Mouse (Mus musculus): Measurements from ENCODE around the gene Tmco5.

The Tmco5 gene

DNA sequence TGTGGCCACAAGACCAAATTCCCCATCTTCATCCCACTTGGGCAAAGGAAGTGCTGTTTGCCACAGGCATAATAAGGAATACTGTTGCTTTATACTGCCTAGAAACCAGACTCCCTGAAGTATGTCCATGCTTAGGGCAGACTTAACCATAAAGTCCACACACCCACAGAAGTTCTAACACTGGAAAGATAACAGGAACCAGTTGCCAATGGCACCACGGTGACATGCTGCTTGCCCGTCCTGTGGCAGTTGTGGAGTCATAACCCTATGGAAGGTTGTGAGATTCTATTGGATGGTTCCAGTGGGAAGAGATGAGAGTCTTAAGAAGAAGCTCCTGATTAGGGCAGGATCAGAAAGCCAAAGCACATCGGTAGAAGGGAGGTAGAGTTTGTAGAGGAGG, at the start of gene Tmco5:
Gene Tmco5, plus strand, starts transcription at position 301 of the 400 bp plus-strand sequence.
- DNase-seq = no peak

DNA sequence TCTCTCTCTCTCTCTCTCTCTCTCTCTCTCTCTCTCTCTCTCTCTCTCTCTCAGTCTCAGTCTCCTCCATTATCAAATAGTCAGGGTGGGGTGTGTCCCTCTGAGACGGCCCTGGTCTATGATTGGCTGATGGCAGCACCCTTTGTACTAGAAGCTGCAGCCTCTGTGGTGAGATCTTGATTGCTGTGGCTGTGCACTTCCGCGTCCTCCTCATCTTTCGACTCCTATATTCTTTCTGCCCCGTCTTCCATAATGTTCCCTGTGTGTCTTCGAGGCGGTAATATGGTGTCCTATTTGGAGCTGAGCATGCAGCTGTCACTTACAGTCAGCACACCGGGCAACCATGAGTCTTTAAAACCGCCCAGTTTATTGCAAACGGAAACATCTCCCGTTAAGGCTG, 46.6 kb upstream of the Tmco5 start:
- no peak for DNase-seq

DNA sequence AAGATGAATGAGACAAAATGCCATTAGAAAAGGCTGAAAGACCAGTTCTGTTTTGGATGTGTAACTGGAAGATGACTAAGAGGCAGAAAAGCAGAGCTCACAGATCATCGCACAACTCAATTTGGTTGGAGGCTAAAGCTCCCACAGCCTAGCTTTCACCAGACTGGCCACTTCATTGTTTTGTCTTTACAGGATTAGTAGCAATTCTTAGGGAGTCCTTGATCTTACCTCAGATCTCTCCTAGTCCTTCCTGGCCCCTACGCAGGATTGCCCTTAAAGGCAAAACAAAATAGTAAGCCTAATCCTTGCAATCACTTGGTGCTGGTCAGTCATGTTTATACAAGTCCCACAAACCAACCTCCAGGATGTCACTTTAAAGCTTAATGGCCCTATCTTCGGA, 40.7 kb upstream of the Tmco5 start:
- no peak for DNase-seq

DNA sequence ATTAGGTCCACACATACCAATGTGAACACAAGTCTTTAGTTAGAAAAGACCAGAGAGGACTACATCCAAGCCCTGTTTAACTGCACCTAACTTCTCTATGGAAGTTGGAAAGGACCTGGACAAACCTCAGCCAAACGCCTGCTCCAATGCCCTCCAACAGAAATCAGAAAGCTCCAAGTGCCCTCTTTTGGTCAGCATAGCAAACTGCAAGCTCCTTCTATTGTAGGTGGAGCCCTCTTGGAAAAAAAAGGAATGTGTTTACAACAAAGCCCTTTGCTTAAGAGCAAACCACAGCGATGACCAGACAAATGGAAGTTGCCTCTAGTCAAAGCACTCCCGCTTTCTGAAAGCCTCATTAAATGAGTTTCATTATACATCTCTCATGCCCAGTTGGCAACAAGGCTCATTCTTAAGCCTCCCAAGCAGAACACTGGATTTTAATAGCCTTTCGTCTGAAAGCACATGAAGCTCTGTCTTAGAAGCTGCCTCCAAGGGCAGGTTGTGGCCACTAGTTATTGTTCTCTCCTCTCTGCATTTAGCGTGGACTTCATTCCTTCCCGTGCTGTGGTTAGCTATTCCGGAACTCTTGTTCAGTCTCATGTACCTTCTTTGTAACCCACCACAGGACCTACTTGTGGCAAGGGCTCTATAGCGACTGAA, 39.8 kb upstream of the Tmco5 start:
- DNase-seq = peak; percentile 66

DNA sequence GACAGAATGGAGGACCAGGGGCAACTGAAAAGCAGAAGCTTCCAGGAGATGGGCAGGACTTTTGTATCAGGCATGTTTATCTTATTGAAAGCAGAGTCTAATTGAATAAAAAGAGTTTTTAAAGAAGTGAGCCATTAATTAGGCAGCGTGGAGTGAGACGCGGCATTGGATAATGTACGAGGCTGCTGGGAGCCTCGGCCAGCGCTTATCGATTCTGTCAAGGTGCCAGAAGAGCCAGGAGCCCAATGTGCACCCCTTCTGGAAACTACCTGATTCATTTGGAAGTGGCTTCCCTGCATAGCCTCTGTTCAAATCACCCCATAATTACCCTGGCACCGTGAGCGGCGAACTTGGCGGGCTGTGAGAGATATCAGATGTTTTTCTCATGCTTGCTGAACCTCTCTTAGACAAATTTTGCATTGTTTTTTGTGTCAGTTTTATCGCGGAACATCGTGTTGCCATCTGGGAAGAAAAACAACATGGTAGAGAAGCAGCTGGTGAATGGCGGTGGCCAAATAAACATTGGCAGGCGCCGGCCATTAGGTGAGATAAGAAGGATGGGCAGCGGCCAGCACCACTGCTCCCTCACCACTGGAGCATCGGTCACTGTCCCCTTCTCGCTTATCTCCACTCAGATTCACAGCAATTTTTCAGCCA, 28.4 kb upstream of the Tmco5 start:
- no peak for DNase-seq

DNA sequence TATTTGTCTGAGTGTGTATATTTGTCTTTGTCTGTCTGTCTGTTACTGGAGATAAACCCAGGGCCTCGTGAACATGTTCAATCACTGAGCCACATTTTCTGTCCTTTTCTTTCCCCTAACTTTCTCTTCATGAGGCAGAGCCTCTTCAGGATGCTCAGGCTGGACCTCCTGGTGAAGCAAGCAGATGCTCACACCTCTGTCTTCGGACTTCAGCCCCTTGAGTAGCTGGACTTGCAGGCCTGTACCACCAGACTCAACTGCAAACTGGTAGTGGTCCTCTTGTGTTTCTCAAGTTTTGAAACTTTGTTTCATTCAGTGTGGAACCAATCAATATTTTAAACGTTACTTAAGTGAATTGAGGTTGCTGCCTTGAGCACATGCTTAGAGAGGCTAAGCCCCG, 27.1 kb upstream of the Tmco5 start:
- DNase-seq = no peak

DNA sequence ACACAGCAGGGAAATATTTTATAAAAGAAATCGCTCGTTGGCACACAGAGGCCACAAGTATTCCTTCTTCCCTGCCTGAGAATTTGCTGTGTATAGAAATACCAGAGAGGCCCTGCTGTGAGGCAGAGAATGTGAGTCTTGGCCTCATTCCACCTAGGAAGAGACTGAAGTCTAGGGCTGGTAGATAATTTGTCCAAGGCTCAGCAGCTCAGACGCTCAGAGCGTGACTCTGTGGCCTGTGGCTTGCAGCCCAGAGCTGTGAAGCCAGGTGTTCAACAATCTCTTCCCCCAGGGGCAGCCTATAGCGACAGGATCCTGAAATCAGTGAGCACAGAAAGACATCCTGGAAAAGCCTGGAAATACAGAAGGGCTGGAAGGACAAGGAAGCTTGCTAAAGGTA, 26.2 kb upstream of the Tmco5 start:
- DNase-seq = peak; percentile 57

DNA sequence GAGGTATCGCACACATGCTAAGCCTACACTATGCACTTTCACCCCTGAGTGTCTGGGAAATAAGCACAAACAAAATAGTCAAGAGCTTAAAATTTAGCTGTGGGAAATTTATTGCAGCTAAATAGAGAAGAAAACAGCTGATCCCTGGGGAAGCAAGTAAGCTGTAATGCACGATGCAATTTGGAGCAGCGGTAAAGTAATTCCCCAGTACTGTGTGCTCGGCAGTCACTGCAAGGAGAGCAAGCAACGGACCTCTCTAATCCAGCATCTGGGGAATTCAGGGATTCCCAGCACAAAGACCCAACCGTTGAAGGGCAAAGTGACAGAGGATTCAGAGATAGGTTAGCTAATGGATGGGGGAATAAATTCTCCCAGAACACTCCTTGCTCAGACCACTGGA, 19.8 kb upstream of the Tmco5 start:
- no peak for DNase-seq

DNA sequence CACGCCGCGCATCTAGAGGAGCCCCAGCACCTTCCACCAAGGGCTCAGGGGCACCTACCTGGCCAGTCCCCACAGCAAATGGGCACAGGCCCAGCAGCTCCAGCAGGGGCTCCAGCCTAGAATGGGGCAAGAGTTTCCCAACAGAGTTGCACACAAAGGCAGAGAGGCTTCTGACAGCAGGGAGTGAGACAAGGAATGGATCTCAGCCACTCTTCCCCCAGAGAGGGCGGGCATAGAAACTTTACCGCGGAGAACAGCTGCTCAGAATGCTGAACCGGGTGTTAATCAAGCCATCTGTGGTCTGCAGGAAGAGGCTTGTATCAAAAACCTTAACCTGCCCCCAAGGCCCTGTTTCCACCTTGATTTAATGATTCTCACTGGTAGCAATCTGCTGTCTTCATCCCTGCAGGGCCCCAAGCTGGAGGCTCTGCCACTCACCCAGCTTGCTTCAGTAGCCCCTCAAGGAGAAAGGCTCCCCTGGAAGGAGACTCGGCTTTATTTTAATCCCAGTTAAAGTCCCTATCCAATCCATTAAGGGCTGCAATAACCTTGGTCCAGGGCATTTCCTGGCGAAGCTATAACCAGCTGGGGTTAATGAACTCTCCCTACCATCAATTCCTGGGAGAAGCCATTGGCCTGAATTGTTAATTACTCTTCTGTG, 1.4 kb upstream of the Tmco5 start:
- no peak for DNase-seq

DNA sequence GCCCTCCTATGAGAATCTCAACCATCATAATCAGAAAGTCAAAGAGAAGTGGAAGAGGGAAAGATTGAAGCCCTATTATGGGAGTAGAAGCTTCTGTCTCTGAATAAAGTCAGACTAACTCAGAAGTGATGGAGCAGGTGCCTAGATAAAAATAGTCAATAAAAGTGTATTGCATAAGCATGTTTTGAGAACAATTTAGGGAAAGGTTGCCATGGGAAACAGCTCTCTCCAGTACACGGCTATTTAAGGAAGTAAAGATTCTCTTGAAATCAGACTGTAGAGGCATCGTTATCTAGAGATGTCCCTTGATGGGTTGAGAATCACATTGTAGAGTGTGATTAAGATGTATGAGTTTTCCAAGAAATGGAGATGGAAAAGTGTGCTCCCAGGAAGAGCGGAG, 1.2 kb downstream of the Tmco5 start:
- DNase-seq = no peak

DNA sequence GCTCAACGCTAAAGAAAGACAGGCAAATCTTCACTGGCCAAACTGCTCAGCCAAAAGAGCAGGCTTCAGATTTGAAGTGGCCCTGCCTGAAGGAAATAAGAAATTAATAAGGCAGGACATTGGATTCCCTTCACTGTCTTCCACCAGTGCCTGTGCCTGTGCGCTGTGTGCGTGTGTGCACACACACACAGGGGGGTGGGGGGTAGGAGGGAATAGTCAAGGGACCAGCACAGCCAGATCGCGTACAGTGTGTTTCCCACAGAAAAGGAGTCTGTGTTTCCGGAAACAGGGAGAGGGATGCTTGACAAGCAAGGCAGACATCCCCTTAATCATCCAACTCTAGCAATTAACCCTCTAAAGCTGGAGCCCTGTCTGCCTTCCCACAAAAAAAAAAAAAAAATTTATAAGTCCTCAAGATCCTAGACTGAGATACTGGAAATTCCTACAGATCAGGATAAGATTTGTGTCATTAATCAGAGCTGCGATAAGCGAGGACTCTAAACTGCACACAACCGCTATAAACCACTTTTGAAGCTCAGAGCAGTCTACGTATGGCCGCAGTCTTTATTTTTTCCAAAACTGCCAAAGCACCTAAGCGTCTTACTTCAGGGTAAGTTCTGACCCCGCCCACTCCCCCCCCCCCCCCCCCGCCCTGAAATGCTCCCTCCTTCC, 15.0 kb downstream of the Tmco5 start:
- no peak for DNase-seq

DNA sequence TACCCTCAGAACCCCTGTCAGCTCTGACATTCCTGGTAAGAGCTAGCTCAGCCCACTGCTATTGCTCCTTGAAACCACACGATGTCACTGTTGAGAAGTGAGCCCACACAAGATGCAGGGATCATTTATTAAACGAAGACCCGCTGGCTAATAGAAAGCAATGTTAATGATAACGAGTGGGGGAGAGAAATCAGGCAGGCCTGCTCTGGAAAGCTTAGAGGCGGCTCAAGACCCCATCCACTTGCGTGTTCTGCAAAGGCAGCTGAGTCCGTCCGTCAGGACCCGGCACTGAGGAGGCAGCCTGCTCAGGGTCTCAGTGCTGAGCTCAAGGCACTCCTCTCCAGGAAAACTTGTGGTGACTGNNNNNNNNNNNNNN, 15.5 kb downstream of the Tmco5 start:
- peak; percentile 52 for DNase-seq

DNA sequence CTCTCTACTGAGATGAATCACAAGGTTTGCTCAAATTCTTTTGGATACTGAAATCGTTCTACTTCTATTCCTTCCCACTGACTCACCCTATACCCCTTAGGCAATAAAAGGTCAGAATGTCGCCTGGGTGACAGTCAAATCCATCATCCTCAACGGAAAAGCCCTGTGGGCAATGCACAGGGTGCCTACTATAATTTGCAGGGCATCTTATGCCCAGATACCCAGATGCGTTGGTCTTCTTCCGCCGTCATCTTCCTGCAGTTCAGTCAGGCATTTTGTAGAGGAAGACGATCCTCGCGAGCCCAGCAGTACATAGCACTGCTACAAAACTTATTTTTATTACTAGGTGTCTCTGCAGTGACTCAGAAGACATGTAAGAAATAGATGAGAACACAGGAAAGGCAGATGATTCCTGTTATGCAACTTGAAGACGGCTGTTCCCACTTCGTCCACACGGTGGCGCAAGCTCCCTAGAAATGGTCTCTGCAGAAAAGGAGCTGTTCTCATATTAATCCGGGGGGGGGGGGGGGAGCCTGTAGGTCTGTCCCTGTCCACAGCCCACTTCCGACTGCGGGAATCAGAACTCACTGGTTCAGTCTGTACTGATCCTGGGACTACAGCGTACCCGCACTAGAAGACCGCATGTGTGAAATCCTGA, 21.3 kb downstream of the Tmco5 start:
- peak; percentile 93 for DNase-seq

DNA sequence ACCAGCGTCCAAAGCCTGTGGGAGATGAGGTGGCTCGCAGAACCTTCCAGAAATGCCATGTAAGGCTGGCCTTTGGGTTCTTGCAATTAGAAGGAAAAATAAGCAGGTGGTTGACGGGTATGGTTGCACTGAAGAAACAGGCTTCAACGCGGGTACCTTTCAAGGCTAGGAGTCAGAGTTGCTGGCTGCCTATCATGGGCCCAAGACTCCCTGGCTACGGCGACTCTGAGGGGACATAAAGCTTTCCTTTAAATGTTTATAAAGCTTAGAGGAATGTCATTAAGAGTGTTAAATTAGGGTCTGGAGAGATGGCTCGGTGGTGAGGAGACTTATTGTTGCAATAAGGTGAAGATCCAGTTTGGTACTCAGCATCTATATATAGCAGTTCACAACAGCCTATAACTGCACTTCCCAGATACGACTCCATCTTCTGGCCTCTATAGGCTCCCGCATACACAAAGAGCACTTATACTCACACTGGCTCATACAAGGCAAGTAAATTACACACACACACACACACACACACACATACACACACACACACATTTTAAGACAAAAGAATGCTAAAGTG, 21.9 kb downstream of the Tmco5 start:
- DNase-seq = peak; percentile 46

DNA sequence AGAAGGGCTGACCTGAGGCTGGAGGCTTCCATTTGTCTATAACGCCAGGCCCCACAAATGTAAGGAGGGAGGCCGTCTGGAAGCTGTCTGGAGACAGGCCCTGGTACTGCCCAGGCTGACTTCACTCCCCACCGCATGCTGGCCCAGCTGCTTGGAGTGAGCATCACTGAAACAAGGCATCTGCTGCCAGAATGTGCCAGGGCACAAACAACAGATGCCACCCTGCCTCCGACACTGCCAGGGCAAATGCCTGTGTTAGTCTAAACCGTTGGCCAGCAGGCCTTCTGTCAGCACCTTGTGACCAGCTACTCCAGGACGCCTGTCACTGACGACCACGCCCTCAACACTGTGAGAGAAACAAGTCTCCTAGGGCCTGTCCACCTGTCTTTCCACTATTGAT, 29.8 kb downstream of the Tmco5 start:
- no peak for DNase-seq

DNA sequence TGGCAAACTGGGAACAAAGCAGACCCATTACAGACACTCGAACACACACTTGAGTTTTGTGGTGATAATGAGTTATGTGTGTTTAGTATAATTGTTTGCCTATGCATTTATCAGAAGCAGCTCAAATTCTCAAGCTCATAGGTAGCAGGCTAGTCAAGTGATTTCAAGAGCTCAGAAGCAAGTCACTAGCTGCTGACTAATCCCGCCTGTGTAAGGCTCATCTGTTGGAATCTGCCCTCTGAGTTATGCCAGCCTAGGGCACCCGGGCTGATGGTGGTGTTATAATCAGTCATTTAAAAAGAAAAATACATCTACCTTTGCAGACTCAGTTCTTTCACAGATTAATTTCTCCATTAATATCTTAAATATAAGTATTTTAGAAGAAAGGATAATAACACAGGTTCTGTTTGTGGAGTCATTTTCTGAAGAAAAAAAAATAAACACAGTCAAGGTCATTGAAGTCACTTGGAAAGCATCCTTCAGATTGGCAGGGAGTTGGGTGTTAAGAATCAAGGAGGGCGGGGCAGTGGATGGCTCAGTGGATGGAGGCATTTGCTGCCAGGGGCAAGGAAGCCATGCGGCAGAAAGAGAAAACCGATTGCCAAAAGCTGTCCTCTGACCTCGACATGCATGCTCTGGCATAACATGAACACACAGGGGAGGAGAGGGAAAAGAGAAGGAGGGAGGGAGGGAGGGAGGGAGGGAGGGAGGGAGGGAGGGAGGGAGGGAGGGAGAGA, 34.0 kb downstream of the Tmco5 start:
- DNase-seq = no peak

DNA sequence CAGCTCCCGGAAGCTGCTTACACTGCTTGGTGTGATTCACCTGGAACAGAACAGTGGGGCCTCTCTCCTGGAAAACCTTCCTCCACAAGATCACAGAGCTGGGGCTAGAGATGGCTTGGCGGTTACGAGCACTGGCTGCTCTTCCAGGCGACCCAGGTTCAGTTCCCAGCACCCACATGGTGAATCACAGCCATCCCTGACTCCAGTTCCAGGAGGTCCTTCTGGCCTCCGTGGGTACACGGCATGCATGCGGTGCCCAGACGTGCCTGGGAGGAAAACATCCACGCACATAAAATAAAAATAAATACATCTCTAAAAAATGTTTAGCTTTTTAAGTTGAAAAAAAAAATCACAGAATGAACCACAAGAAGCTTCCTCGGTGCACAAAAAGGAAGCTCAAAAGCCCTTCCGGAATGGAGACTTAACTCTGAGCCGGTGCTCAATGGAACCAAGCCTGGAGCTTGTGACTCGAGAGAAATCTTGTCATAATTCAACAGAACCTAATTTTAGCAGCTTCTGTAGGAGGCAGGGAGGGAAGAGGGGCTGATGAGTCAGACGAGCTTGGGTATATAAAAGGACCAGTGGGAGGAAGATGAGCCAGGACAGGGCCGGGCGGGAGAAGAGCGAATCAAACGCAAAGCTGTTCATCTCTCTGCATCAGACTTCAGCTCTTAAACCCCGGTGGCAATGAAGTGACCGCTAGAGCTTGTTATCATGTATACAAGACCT, 35.4 kb downstream of the Tmco5 start:
- no peak for DNase-seq

DNA sequence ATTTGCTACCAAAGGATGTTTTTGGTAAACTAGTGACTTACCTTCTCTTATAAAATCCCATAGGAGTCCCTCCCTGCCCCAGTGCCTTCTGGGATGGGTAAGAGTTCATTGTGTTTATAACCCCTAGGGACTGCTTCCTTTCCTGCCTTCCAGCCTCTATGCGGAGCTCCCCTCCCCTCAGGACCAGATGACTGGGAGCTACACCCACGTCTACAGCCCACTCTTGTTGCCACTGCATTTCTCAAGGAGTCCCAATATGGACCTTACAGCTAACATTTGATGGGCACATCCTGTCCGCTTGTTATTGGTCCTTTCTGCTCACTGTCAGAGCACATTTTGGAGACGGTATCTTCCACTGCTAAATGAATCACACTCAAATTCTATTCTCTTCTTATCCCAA, 36.1 kb downstream of the Tmco5 start:
- no peak for DNase-seq

DNA sequence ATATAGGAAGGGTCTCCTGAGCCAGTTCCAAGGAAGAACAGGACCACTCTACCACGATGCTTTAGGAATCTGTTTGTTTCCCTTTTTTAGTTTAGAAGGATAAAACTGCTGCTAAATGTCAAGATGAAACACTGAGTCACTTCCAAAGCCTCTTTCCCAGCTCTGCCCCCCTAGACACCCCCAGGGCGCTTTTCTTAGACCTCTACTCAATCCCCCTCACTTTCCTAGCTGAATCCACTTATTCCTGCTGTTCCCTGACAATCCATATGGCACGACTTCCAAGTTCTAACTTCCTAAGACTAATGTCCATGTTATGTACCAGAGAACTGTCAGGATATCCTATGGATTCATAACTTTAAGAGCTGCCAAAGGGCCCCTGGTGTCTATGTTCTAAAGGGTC, 40.1 kb downstream of the Tmco5 start:
- DNase-seq = no peak

DNA sequence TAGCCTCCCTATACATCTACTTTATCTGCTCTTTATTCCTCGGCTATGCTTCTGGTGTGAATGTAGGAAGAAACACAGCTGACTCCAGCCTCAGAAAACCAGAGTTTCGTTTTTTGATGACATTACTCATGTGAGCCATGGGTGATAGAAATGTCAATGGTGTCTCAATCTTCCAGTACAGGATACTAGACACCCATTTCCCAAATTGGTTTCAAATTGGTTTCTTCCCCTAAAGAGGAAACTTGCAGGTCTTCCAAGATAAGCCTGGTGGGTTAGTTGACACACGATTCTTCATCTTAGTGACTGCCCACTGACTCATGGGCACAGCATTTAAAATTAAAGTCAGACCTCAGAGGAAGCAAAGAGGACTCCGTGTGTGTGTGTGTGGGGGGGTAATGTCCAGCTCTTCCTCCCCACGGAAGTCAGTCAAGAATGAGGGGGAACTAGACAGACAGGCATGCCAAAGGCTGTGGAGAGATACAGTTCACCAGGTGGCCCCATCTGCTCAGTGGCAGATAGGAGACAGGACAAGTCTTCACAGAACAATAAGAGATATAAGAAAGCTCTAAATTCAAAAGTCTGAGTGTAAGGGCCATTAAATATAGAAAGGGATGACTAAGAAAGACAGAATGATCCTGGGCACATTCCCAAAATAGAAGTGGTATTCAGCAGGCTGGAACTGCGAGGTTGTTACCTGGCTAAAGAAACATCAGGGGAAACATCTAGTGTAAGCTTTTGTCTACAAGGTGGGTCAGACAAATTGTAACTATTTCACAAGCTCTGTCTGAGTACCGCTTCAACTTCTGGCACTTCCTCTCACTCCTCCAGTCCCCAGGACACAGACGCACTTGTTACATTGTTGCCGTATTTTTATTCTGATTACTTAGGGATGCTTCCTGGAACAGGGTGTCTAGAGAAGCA, 44.3 kb downstream of the Tmco5 start:
- no peak for DNase-seq

Data from kidney, postnatal 10 days (tissue).